Mouse (Mus musculus): ENCODE data around the gene Tcte2. TPM values are rescaled to one million over a fixed set of nuclear protein-coding genes. Genes with fewer than 3 reads are reported as not detected.

Gene Tcte2
- total and polyA plus RNA-seq, 3 experiments: 0.17 TPM; not detected in 2

DNA sequence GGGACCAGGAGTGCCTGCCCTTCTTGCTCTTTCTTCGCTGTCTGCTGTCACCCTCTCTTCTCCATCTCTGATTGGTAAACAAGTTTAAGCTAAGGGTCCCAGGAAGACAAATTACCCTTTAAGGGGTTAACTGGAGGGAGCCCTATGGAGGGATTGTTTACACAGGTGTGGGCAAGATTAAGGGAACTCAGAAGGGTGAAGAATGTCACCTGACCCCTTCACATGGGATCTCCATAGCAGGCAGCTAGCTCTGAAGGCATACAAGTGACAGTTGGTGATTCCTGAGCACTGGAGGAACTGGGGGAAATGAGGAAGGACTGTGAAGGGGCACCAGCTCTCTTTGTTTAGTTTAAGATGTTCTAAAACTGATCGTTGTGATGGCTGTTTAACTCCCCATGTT, 19.3 kb downstream of the Tcte2 start:
- H3K4me1 ChIP-seq (ENCODE audit: control insufficient read depth in 1 of 2, insufficient read depth in 2 of 2): peaks cover 3 to 48% of the 10 kb centered on the region in 2 experiments; a peak in 3 of 4 replicates
- in situ Hi-C loops (cut with MboI; ENCODE audit: low pct_ligation_motif_present, low pct_unique_long_range_greater_than_20kb, low sequenced_read_pairs) (no loop called here), dilution Hi-C loops (cut with MboI; ENCODE audit: extremely low pct_ligation_motif_present, extremely low pct_unique_long_range_greater_than_20kb, low sequenced_read_pairs) (no loop called here)
- no peak overlapping the region for H3K9ac ChIP-seq (ENCODE audit: insufficient read depth, low read depth)
- TF ChIP-seq JUN (IDR thresholded peaks at IDR 0.05; ENCODE audit: insufficient read depth, low read depth, low read length) (no peak), ZMIZ1 (IDR thresholded peaks at IDR 0.05; ENCODE audit: low read depth, low read length) (no peak), CHD1 (IDR thresholded peaks at IDR 0.05; ENCODE audit: low read depth, low read length) (no peak), EP300 (IDR thresholded peaks at IDR 0.05; ENCODE audit: low read length) (no peak), POLR2AphosphoS2 (IDR thresholded peaks at IDR 0.05; ENCODE audit: low read depth, low read length) (no peak), POLR2A (IDR thresholded peaks at IDR 0.05; ENCODE audit: low read depth, low read length) (no peak), MEF2A (IDR thresholded peaks at IDR 0.05; ENCODE audit: borderline replicate concordance, low read depth, low read length) (no peak), ELF1 (IDR thresholded peaks at IDR 0.05; ENCODE audit: low read depth, low read length) (no peak), NRF1 (IDR thresholded peaks at IDR 0.05; ENCODE audit: low read depth, low read length) (no peak), UBTF (IDR thresholded peaks at IDR 0.05; ENCODE audit: low read depth, low read length) (no peak), USF1 (IDR thresholded peaks at IDR 0.05; ENCODE audit: low read depth, low read length) (no peak), ZKSCAN1 (IDR thresholded peaks at IDR 0.05; ENCODE audit: borderline replicate concordance, low read depth, low read length) (no peak), USF2 (conservative IDR thresholded peaks at IDR 0.05; ENCODE audit: low read depth, low read length) (no peak), MAX (IDR thresholded peaks at IDR 0.05; ENCODE audit: low read length) (no peak), IRF4 (IDR thresholded peaks at IDR 0.05; ENCODE audit: low read depth, low read length) (no peak), CTCF (conservative IDR thresholded peaks at IDR 0.05 in 1 of 2, IDR thresholded peaks at IDR 0.05 in 1 of 2; ENCODE audit: low read depth in 2 of 2, low read length in 2 of 2) (no peak), TBP (conservative IDR thresholded peaks at IDR 0.05; ENCODE audit: low read depth, low read length) (no peak), JUND (conservative IDR thresholded peaks at IDR 0.05; ENCODE audit: low read depth, low read length) (no peak), SMC3 (IDR thresholded peaks at IDR 0.05; ENCODE audit: low read depth, low read length) (no peak)
- H3K27me3 ChIP-seq (replicated peaks): peaks cover 34% of the 10 kb centered on the region
- H3K4me2 ChIP-seq (ENCODE audit: insufficient read depth, low read depth, poor library complexity, severe bottlenecking): no peak overlapping the region
- H3K79me2 ChIP-seq (replicated peaks; ENCODE audit: control insufficient read depth, extremely low read depth, insufficient read depth, poor library complexity, severe bottlenecking): no peaks in the 10 kb centered on the region
- H3K9me3 ChIP-seq (replicated peaks; ENCODE audit: low read length): no peaks in the 10 kb centered on the region
- no peak for DNase-seq (ENCODE audit: extremely low read depth)
- no peak overlapping the region for H3K4me3 ChIP-seq (replicated peaks in 1 of 3; ENCODE audit: low read depth in 2 of 3, low read length in 2 of 3, poor library complexity in 1 of 3)
- no peak overlapping the region for H3K27ac ChIP-seq (ENCODE audit: insufficient read depth, low read depth)
- H3K36me3 ChIP-seq (replicated peaks in 1 of 2; ENCODE audit: control insufficient read depth in 1 of 2, insufficient read depth in 1 of 2, low read length in 1 of 2): no peaks in the 10 kb centered on the region

DNA sequence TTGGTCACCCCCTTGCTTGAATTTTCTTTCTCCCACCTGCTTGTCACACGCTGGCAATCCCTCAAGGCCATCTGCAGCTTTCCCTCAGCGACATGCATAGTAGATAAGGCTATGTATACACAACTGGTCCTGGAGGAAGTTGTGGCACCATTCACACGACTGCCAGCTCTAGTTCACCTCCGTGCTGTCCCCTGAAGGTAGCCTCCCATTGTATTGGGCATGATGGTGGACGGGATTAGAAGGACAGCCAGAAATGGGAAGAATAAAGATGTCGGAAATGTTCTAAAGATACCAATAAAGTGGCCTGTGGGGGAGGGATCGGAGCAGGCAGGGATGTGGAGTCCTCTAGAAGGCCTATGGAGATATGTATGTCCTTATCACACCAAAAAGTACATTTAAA, 20.0 kb downstream of the Tcte2 start:
- no peak overlapping the region for H3K27ac ChIP-seq (ENCODE audit: insufficient read depth, low read depth)
- no peak for DNase-seq (ENCODE audit: extremely low read depth)
- no peaks in the 10 kb centered on the region for H3K79me2 ChIP-seq (replicated peaks; ENCODE audit: control insufficient read depth, extremely low read depth, insufficient read depth, poor library complexity, severe bottlenecking)
- TF ChIP-seq USF1 (IDR thresholded peaks at IDR 0.05; ENCODE audit: low read depth, low read length): no peak
- no peak for TF ChIP-seq MXI1 (IDR thresholded peaks at IDR 0.05; ENCODE audit: low read depth, low read length)
- no peak for TF ChIP-seq BHLHE40 (IDR thresholded peaks at IDR 0.05; ENCODE audit: low read depth, low read length)
- TF ChIP-seq MAX (IDR thresholded peaks at IDR 0.05; ENCODE audit: low read length): no peak
- no peak for TF ChIP-seq NRF1 (IDR thresholded peaks at IDR 0.05; ENCODE audit: low read depth, low read length)
- no peak for TF ChIP-seq UBTF (IDR thresholded peaks at IDR 0.05; ENCODE audit: low read depth, low read length)
- no peak for TF ChIP-seq ETS1 (conservative IDR thresholded peaks at IDR 0.05; ENCODE audit: low read depth, low read length)
- TF ChIP-seq MAZ (IDR thresholded peaks at IDR 0.05; ENCODE audit: low read depth, low read length): no peak
- no peak for TF ChIP-seq NELFE (IDR thresholded peaks at IDR 0.05; ENCODE audit: low read depth, low read length)
- no peak for TF ChIP-seq ZKSCAN1 (IDR thresholded peaks at IDR 0.05; ENCODE audit: borderline replicate concordance, low read depth, low read length)
- TF ChIP-seq PAX5 (IDR thresholded peaks at IDR 0.05; ENCODE audit: low read length): no peak
- no peak for TF ChIP-seq ZMIZ1 (IDR thresholded peaks at IDR 0.05; ENCODE audit: low read depth, low read length)
- no peak for TF ChIP-seq KAT2A (IDR thresholded peaks at IDR 0.05; ENCODE audit: insufficient replicate concordance, low read length)
- dilution Hi-C loops (cut with MboI; ENCODE audit: extremely low pct_ligation_motif_present, extremely low pct_unique_long_range_greater_than_20kb, low sequenced_read_pairs) (no loop called here), in situ Hi-C loops (cut with MboI; ENCODE audit: low pct_ligation_motif_present, low pct_unique_long_range_greater_than_20kb, low sequenced_read_pairs) (no loop called here)
- H3K4me1 ChIP-seq (ENCODE audit: control insufficient read depth in 1 of 2, insufficient read depth in 2 of 2): peaks cover 3 to 47% of the 10 kb centered on the region in 2 experiments; a peak in 3 of 4 replicates
- H3K9ac ChIP-seq (ENCODE audit: insufficient read depth, low read depth): no peak overlapping the region
- H3K9me3 ChIP-seq (replicated peaks; ENCODE audit: low read length): no peaks in the 10 kb centered on the region
- peaks cover 29% of the 10 kb centered on the region for H3K27me3 ChIP-seq (replicated peaks)
- H3K36me3 ChIP-seq (replicated peaks in 1 of 2; ENCODE audit: control insufficient read depth in 1 of 2, insufficient read depth in 1 of 2, low read length in 1 of 2): no peaks in the 10 kb centered on the region
- H3K4me2 ChIP-seq (ENCODE audit: insufficient read depth, low read depth, poor library complexity, severe bottlenecking): no peak overlapping the region
- H3K4me3 ChIP-seq (replicated peaks in 1 of 3; ENCODE audit: low read depth in 2 of 3, low read length in 2 of 3, poor library complexity in 1 of 3): no peak overlapping the region

Measured in CH12.LX (cell line).